Mouse (Mus musculus): ENCODE results near the gene Gm10147.
"Not testable (repeated sequence)": the region's sequence is repeated elsewhere in the genome, so short reads cannot be mapped to it uniquely, and the experiment has no call there.

Gm10147 gene

GRCm38 (mm10) chrX:28607742-28608141, at the start of gene Gm10147:
Gm10147 (minus strand) TSS chrX:28607842.
- DNase-seq (ENCODE audit: low spot score in 2 of 2) = not testable (repeated sequence)
